In the genomic region with DNA sequence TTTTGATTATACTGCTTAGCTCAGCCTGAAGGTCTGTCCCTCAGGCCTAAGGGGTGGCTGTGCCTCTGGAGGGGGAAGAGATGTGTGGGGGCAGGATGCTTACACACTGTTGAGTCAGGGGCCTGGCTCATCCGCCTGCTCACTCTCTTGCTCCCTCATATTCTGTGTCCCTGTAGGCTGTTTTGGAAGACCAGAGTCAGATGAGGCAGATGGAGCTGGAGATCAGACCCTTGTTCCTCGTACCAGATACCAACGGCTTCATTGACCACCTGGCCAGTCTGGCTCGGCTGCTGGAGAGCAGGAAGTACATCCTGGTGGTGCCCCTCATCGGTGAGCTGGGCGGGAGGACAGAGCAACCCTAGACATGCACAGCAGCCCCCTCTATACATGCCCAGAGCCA, we compare ENCODE assay signal across 13 mouse cellular contexts. TPM values are rescaled to one million over a fixed set of nuclear protein-coding genes. Genes with fewer than 3 reads are reported as not detected.
DNase-seq lines count a peak whose midpoint lies in the region; ATAC-seq lines count a peak whose summit lies in the region.
"Had no signal": no experiment of that assay in that cellular context is flagged by ENCODE, and none has a peak within 500 bp of the region (broad histone marks: within the 10 kb centered on the region; RNA-seq: fewer than 3 reads in every experiment).

No protein-coding gene starts in this region.

- DNase-seq in cerebellum, postnatal 14 days, result peak; percentile 30 to 39
- DNase-seq in cerebellum, postnatal 4 days (ENCODE audit: low spot score in 2 of 2), result no peak
- no peak for DNase-seq in kidney, postnatal 25 days
- DNase-seq in 3T3-L1 (ENCODE audit: low read depth, low spot score), result peak; percentile 25
- peak; percentile 9 for DNase-seq in heart, postnatal 4 days
- DNase-seq in ovary, postnatal 14 days (ENCODE audit: low spot score), result no peak
- DNase-seq: adrenal gland, postnatal 10 days; cerebellum, adult 9-11 months; liver, postnatal 0 days; retina, postnatal 1 day had no signal

- peak overlapping the region; percentile 63; the same call in 1 of the 2 replicates for H3K27ac ChIP-seq in kidney, embryonic 14.5 days (ENCODE audit: low read depth, low read length)

- WGBS in kidney, embryonic 14.5 days, result 59% methylated on average over 6 of the region's 6 CpGs

- no peaks in the 10 kb centered on the region for H3K9me3 ChIP-seq in kidney, embryonic 14.5 days (ENCODE audit: control insufficient read depth, low read length)

- peaks cover 20% of the 10 kb centered on the region for H3K36me3 ChIP-seq in kidney, embryonic 14.5 days (ENCODE audit: control insufficient read depth, insufficient read depth, low read length)

- no peak overlapping the region for H3K4me2 ChIP-seq in kidney, embryonic 14.5 days (replicated peaks; ENCODE audit: low read depth, low read length)

- H3K4me3 ChIP-seq in kidney, embryonic 14.5 days (ENCODE audit: low read length), result no peak overlapping the region

- peaks cover 23% of the 10 kb centered on the region for H3K4me1 ChIP-seq in kidney, embryonic 14.5 days (ENCODE audit: control insufficient read depth, insufficient read depth, low read length)

- no peaks in the 10 kb centered on the region for H3K27me3 ChIP-seq in kidney, embryonic 14.5 days (ENCODE audit: control insufficient read depth, insufficient read depth, low read length)

- peak overlapping the region; percentile 18; the same call in 1 of the 2 replicates for H3K9ac ChIP-seq in kidney, embryonic 14.5 days (ENCODE audit: low read depth, low read length)
- H3K9ac ChIP-seq: liver, postnatal 0 days had no signal

- no peak for ATAC-seq in kidney, embryonic 14.5 days (ENCODE audit: low FRiP score, low TSS enrichment)
- no peak for ATAC-seq in activated CD4-positive, CD25-positive, alpha-beta regulatory T cell, adult 4 months
- ATAC-seq: liver, postnatal 0 days had no signal

RNA-seq across cellular contexts. Expression of gene Hic1, which starts 13.3 kb away (rescaled TPM):
- polyA plus RNA-seq in kidney, embryonic 14.5 days (2014; fragmentation: Nextera tagmentation; extraction: Ambion mirVana), result 16.9 and 26.6 TPM in 2 replicates
- 10 to 100 TPM; 42.6 to 49.5 TPM for total RNA-seq in heart, postnatal 4 days (2021)
- under 1 TPM in 1 of 2 experiments, not detected in 1; 0.38 TPM for polyA plus RNA-seq in activated CD4-positive, CD25-positive, alpha-beta regulatory T cell, adult 4 months (2017; shearing (Covaris generic))
- total RNA-seq: hematopoietic stem cell, adult 5-6 weeks had no signal

RNA-seq across cellular contexts. Expression of gene Ovca2, which starts 22.6 kb away (rescaled TPM):
- 33.3 and 33.4 TPM in 2 replicates for polyA plus RNA-seq in kidney, embryonic 14.5 days (2014; fragmentation: Nextera tagmentation; extraction: Ambion mirVana)
- total RNA-seq in heart, postnatal 4 days (2021), result 1 to 10 TPM; 8.1 to 8.7 TPM
- polyA plus RNA-seq in activated CD4-positive, CD25-positive, alpha-beta regulatory T cell, adult 4 months (2017; shearing (Covaris generic)), result 10 to 100 TPM; 28.4 to 32.8 TPM

RNA-seq across cellular contexts. Expression of gene Dph1, which starts 35.1 kb away (rescaled TPM):
- 25.7 and 29.2 TPM in 2 replicates for polyA plus RNA-seq in kidney, embryonic 14.5 days (2014; fragmentation: Nextera tagmentation; extraction: Ambion mirVana)
- total RNA-seq in heart, postnatal 4 days (2021), result 10 to 100 TPM; 15.0 to 17.4 TPM
- polyA plus RNA-seq in activated CD4-positive, CD25-positive, alpha-beta regulatory T cell, adult 4 months (2017; shearing (Covaris generic)), result 1 to 10 TPM; 8.3 to 9.6 TPM

RNA-seq across cellular contexts. Expression of gene Rtn4rl1, which starts 37.6 kb away (rescaled TPM):
- polyA plus RNA-seq in kidney, embryonic 14.5 days (2014; fragmentation: Nextera tagmentation; extraction: Ambion mirVana), result 2.7 and 4.2 TPM in 2 replicates
- total RNA-seq in heart, postnatal 4 days (2021), result 10 to 100 TPM; 20.3 to 23.2 TPM
- polyA plus RNA-seq in activated CD4-positive, CD25-positive, alpha-beta regulatory T cell, adult 4 months (2017; shearing (Covaris generic)), result 1 to 10 TPM; 1.6 to 1.8 TPM

Comparison
In these comparisons a context has a peak if more than half of its experiments do, and no peak if none do; other contexts are left out.
1. DNase-seq: peak in cerebellum, postnatal 14 days (2 of 2), 3T3-L1 (single experiment) and heart, postnatal 4 days (single experiment); none in cerebellum, postnatal 4 days (0 of 2), kidney, postnatal 25 days (0 of 2) and ovary, postnatal 14 days (single experiment).
2. RNA of gene Hic1, which starts 13.3 kb away (polyA plus RNA-seq): 16.9 to 26.6 TPM in kidney, embryonic 14.5 days; 0.38 TPM in activated CD4-positive, CD25-positive, alpha-beta regulatory T cell, adult 4 months; every median in the first group is over 10 times any median in the second.